Mouse (Mus musculus): ENCODE measurements around the gene B3gnt7.

GRCm38 (mm10) chr1:86285295-86285694 lies 17.3 kb upstream of the B3gnt7 start:
- no peak for TF ChIP-seq GATA1 (IDR thresholded peaks at IDR 0.05; ENCODE audit: low read length)
- TF ChIP-seq TAL1 (IDR thresholded peaks at IDR 0.05; ENCODE audit: low read length): no peak
